Mouse (Mus musculus) heart, embryonic 10.5 days (tissue): ENCODE measurements around the gene Hsd11b2. TPM values are rescaled to one million over a fixed set of nuclear protein-coding genes. Genes with fewer than 3 reads are reported as not detected.

Experiments
- DNase-seq: peaks from one replicate; pipeline ENCODE4 v3.0.0-alpha.2; 2017; ENCODE audit warnings: low spot score
- H3K27ac ChIP-seq: fragments of 300-500 bp; sonication (generic); 2 replicates; pipeline ENCODE4 v1.5.1; 2016; ENCODE audit warnings: mild to moderate bottlenecking
- H3K27me3 ChIP-seq: fragments of 300-500 bp; sonication (generic); 2 replicates; pipeline ENCODE4 v1.6.1; 2016; ENCODE audit warnings: mild to moderate bottlenecking; ENCODE audit not compliant: poor library complexity, insufficient read depth, severe bottlenecking
- H3K36me3 ChIP-seq: fragments of 300-500 bp; sonication (generic); 2 replicates; pipeline ENCODE4 v1.6.1; 2016; ENCODE audit warnings: mild to moderate bottlenecking, moderate library complexity
- H3K4me1 ChIP-seq: fragments of 300-500 bp; sonication (generic); 2 replicates; pipeline ENCODE4 v1.6.1; 2016; ENCODE audit warnings: mild to moderate bottlenecking
- H3K4me3 ChIP-seq: fragments of 300-500 bp; sonication (generic); 2 replicates; pipeline ENCODE4 v1.5.1; 2016; ENCODE audit warnings: mild to moderate bottlenecking, moderate library complexity
- H3K9me3 ChIP-seq: fragments of 300-500 bp; sonication (generic); 2 replicates; pipeline ENCODE4 v1.6.1; 2016; ENCODE audit warnings: mild to moderate bottlenecking, moderate library complexity
- WGBS: fragments of 180-500 bp; shearing (Covaris S2); methylation state at CpG from one replicate; pipeline ENCODE4 v1.1.7; 2016; 5-methylcytosine and 5-hydroxymethylcytosine counted together
- polyA plus RNA-seq: library from polyadenylated mRNA; unstranded; fragments of >200 nt; fragmentation: Nextera tagmentation; extraction: Ambion mirVana; gene quantifications from 2 replicates; pipeline ENCODE4 v1.2.1, GENCODE M21; 2016

Gene Hsd11b2
- polyA plus RNA-seq, 1 experiment from 2014 or later: 37.5 TPM

DNA sequence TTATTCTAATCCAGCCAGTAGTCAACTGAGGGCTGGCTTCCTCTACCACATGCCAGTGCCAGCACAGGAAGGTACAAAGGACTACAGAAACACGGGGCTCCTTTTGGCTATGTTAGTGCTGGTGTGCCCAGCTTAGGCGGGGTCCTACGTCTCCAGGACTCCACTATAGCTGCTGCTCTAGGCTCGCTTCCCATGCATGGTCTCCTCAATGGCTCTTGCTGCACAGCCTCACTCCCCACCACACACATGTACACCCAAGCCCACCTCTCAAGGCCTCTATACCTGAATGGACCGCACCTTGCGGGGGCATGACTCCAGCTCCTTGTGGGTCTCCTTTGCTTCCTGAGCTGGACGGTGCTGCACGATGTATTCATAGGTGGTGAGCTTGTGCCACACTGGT lies 42.8 kb upstream of the Hsd11b2 start:
- peaks cover 78% of the 10 kb centered on the region for H3K4me1 ChIP-seq
- 88% methylated on average over 8 of the region's 8 CpGs for WGBS
- no peak for DNase-seq
- 0 out of 2 replicates have a peak, but pooled peaks cover 10% of the 10 kb centered on the region for H3K36me3 ChIP-seq
- H3K27ac ChIP-seq: no peak overlapping the region
- H3K27me3 ChIP-seq: peaks cover 39% of the 10 kb centered on the region
- H3K9me3 ChIP-seq: no peaks in the 10 kb centered on the region
- H3K4me3 ChIP-seq: no peak overlapping the region

DNA sequence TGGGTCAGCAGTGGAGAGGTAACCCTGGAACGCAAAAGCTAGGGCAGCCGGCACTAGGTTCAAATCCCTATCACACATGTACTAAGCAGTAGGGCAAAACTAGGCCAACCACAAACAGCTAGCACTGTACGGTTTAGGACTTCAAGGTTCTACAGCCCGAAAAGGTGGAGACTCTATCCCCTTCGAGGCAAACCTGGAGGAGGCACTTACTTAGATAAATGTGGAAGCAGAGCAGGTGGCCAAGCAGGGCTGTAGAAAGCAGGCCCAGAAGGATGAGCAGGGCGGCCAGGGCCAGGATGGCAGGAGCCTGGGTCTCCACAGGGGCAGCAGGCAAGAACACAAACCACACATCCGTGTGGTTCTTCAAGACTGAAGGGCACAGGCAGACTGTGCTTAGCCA lies 42.4 kb upstream of the Hsd11b2 start:
- Histone ChIP-seq H3K4me1 (peaks cover 78% of the 10 kb centered on the region), H3K9me3 (no peaks in the 10 kb centered on the region), H3K27ac (no peak overlapping the region), H3K27me3 (peaks cover 39% of the 10 kb centered on the region), H3K36me3 (0 out of 2 replicates have a peak, but pooled peaks cover 10% of the 10 kb centered on the region), H3K4me3 (no peak overlapping the region)
- DNase-seq: no peak
- 87% methylated on average over 7 of the region's 7 CpGs for WGBS

DNA sequence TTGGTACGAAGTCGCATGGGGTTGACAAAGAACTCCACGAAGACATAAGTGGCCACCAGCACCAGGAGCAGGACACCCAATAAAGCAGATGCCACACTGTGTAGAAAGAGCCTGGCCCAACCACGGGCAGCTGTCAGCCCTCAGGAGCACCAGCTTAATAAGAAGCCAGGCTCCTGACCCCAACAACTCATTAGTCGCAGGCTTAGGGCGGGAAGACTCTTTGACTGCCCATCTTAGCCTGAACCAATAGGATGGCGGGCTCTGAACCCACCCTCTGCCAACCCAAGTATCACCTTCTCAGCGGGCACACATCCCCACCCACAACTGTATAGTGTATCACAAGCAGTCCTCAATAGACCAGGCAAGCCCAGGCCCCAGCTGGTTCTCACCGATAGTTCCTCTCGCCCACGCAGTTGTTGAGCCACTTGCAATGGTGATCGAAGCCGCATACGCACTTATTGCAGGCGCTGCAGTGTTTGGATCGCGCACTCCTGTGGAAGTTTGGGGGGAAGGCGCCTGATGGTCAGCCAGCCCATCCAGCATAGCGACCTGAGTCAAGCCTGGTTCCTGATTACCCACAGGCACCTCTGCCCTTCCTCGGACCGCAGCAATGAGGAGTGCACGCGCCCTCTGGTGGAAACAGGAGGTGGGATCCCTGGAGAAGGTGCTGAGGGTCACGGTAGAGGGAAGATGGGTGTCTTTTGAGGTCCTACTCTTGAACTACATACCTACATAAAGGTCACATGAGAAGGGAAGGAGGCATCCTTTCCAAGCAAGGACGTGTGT lies 41.7 kb upstream of the Hsd11b2 start:
- Histone ChIP-seq H3K4me1 (peaks cover 75% of the 10 kb centered on the region), H3K4me3 (0 out of 2 replicates have a peak overlapping the region, but pooled peaks have one; percentile 19), H3K27me3 (peaks cover 39% of the 10 kb centered on the region), H3K9me3 (no peaks in the 10 kb centered on the region), H3K27ac (peak overlapping the region; percentile 54), H3K36me3 (0 out of 2 replicates have a peak, but pooled peaks cover 10% of the 10 kb centered on the region)
- WGBS: 40% methylated on average over 25 of the region's 25 CpGs
- no peak for DNase-seq

DNA sequence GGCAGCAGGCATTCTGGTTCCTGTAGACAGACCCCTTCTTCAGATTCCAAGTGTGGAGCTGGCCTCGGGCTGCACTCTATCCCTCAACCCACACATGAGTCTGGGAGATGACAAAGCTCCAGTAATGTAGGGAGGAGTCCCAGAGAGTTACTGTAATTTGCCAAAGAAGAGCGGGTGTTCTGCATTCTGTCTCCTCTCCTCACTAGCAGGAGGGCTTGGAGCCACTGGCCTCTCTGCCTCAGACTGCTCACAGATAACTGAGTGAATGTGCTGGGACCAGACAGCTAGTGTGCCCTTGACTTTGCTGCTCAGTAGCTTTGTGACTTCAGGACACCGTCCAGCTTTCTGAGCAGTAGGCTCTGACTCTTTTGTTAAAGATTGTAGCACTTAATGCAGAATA lies 40.8 kb upstream of the Hsd11b2 start:
- 52% methylated on average over 3 of the region's 3 CpGs for WGBS
- Histone ChIP-seq H3K4me3 (no peak overlapping the region), H3K27me3 (peaks cover 29% of the 10 kb centered on the region), H3K36me3 (0 out of 2 replicates have a peak, but pooled peaks cover 10% of the 10 kb centered on the region), H3K27ac (peak overlapping the region; percentile 31; the same call in 1 of the 2 replicates), H3K9me3 (no peaks in the 10 kb centered on the region), H3K4me1 (peaks cover 69% of the 10 kb centered on the region)
- DNase-seq: no peak

DNA sequence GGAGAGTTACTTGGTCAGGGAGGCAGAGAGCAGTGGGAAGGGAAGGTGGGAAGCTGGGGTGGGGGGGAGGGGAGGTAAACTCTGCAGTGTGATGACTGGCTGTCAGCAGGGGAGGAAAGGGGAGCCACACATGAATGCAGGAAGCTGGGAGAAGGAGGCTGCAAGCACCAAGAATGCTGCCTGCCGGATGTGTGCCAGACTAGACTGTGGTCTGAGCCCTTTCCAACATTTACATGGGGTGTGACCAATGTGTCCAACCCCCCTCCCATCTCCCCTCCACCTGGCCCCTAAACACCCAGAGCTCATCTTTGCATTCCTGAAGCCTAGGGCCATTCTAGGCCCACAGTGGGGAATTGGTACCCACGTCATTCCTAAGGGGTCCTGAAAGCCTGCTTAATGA lies 37.5 kb upstream of the Hsd11b2 start:
- DNase-seq: no peak
- Histone ChIP-seq H3K9me3 (no peaks in the 10 kb centered on the region), H3K27ac (peak overlapping the region; percentile 70; the same call in 1 of the 2 replicates), H3K4me3 (no peak overlapping the region), H3K4me1 (peaks cover 51% of the 10 kb centered on the region), H3K27me3 (peaks cover 5% of the 10 kb centered on the region; the same call in 1 of the 2 replicates), H3K36me3 (0 out of 2 replicates have a peak, but pooled peaks cover 11% of the 10 kb centered on the region)
- WGBS: 19% methylated on average over 2 of the region's 2 CpGs

DNA sequence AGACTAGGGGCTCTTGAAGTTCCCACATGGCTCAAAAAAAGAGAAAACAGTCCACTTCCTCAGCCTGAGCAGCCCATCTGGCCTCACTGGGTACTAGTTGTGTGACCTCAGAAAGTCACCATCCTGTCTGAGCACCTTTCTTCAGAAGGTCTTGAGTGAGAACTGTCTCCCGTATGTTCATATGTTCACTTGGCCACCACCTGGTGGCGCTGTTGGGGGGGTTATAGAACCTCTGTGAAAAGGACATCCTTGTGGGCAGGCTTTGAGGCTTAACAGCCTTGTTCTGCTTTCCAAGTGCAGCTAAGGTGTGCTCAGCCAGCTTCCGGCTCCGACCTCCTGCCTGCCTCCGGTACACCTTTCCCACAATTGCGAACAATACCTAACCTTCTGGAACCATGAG lies 37.1 kb upstream of the Hsd11b2 start:
- DNase-seq: no peak
- no peak overlapping the region for H3K4me3 ChIP-seq
- 0 out of 2 replicates have a peak, but pooled peaks cover 8% of the 10 kb centered on the region for H3K36me3 ChIP-seq
- H3K4me1 ChIP-seq: peaks cover 51% of the 10 kb centered on the region
- 70% methylated on average over 6 of the region's 6 CpGs for WGBS
- H3K9me3 ChIP-seq: no peaks in the 10 kb centered on the region
- H3K27ac ChIP-seq: peak overlapping the region; percentile 70; the same call in 1 of the 2 replicates
- 0 out of 2 replicates have a peak, but pooled peaks cover under 1% of the 10 kb centered on the region for H3K27me3 ChIP-seq

DNA sequence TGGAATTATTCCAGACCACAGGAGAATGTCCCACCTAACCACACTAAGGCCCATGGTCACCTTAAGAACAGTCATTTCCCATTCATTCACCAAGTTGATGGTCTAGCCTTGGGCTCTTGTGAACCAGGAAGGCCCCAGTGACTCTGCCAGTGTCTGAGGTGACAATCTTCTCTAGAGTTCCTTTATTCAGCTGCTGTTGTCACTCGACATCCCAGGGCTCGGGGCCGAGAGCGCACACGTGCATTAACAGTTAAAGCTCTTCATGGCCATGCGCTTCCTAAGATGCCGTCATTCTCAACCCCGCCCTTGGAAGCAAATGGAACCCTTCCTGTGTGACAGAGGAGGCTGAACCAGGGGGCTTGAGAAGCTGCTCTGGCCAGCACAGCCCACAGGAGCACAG lies 36.4 kb upstream of the Hsd11b2 start:
- DNase-seq: no peak
- Histone ChIP-seq H3K4me3 (no peak overlapping the region), H3K27me3 (no peaks in the 10 kb centered on the region), H3K4me1 (peaks cover 46% of the 10 kb centered on the region), H3K36me3 (0 out of 2 replicates have a peak, but pooled peaks cover 8% of the 10 kb centered on the region), H3K9me3 (no peaks in the 10 kb centered on the region), H3K27ac (0 out of 2 replicates have a peak overlapping the region, but pooled peaks have one; percentile 13)
- 75% methylated on average over 8 of the region's 8 CpGs for WGBS

DNA sequence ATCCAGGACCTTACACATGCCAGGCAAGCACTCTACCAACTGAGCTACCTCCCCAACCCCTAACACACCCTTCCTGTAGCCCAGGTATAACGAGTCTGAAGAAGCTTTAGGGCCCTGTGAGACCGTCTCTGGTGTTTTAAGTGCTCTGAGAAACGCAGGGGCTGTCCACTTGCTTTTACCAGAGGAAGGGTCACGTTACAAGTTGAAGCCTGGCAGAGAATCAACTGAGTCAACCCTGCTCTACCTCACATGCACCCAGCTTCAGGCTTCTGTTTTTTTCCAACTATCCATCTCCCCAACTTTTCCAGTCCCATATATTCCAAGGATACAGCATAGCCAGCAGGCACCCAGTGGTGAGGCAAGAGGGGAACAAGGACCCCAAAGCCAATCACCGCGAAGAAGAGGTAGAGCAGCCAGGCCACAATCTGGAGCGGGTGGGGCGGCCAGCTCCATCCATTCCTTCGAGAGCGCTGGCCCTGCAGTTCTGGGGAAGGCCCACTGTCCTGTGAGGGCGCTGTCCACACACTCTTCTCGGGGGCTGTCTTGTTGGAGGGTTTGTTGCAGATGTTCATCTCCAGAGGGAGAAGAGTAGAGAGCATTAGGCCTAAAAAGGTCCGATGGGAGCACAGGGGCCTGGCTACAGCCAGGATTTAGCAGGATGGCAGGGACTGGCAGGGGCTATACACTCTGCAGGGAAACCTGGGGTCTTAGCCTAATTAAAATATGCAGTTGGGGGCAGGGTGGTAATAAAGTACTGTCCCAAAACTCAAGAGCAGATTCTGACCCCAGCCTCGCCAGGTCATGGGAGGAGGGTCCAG lies 35.1 kb upstream of the Hsd11b2 start:
- 0 out of 2 replicates have a peak overlapping the region, but pooled peaks have one; percentile 26 for H3K27ac ChIP-seq
- H3K27me3 ChIP-seq: no peaks in the 10 kb centered on the region
- H3K4me1 ChIP-seq: peaks cover 35% of the 10 kb centered on the region
- WGBS: 28% methylated on average over 14 of the region's 14 CpGs
- no peak overlapping the region for H3K4me3 ChIP-seq
- no peak for DNase-seq
- H3K36me3 ChIP-seq: 0 out of 2 replicates have a peak, but pooled peaks cover 8% of the 10 kb centered on the region
- H3K9me3 ChIP-seq: no peaks in the 10 kb centered on the region

DNA sequence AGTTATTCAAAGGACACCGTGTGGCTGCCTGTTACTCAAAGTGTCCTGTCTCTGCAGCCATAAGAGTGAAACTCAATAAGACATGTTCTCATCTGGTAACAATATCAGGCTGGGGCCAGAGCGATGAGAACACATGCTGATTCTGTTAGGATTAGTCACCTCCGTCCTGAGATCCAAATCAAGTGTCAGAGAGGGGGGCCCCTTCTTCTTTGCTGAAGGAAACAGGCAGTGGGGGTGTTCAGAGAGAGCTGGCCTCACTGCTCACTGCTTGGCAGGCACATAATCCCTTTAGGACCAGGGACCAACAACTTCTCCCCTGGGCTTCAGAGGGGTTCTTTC lies 34.6 kb upstream of the Hsd11b2 start:
- 54% methylated on average over 3 of the region's 3 CpGs for WGBS
- H3K27ac ChIP-seq: 0 out of 2 replicates have a peak overlapping the region, but pooled peaks have one; percentile 26

DNA sequence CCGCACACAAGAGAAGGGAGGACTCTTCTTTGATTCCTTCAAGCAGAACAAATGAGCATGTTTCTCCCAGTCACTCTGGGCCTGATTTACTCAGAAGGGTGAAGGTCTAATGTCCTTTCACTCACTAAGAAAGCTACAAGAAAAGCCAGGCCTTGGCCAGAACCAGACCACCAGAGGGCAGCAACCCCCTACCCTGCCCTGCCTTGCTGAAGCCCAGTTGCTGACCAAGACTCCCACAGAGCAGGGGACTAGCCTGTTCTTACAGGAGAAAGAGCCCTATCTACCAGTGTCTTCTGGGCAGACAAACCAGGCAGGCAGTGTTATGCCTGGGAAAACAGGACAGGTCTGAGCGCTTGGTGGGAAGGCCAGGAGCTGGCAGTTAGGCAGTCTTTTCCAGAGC lies 34.2 kb upstream of the Hsd11b2 start:
- DNase-seq: no peak
- Histone ChIP-seq H3K27me3 (no peaks in the 10 kb centered on the region), H3K4me3 (no peak overlapping the region), H3K27ac (0 out of 2 replicates have a peak overlapping the region, but pooled peaks have one; percentile 26), H3K4me1 (peaks cover 27% of the 10 kb centered on the region), H3K9me3 (no peaks in the 10 kb centered on the region), H3K36me3 (0 out of 2 replicates have a peak, but pooled peaks cover 5% of the 10 kb centered on the region)
- WGBS: 26% methylated on average over 2 of the region's 2 CpGs

More for the DNA sequence above, 34.6 kb upstream of the Hsd11b2 start:
- Histone ChIP-seq H3K36me3 (0 out of 2 replicates have a peak, but pooled peaks cover 5% of the 10 kb centered on the region), H3K9me3 (no peaks in the 10 kb centered on the region), H3K4me3 (no peak overlapping the region), H3K27me3 (no peaks in the 10 kb centered on the region), H3K4me1 (peaks cover 30% of the 10 kb centered on the region)
- DNase-seq: no peak

DNA sequence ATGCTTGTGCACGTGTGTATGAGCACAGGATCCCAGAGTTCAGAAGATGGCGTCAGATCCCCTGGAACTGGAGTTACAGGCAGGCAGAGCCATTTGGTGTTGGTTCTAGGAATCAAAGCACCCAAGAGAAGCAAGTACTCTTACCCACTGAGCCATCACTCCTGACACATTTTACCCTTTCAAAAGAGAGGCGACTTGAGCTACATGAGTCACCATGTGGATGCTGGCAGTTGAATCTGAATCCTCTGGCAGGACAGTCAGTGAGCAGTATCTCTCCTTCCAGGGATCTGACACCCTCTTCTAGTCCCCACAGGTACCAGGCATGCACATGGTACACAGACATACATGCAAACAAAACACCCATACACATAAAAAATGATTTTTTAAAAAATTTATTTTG lies 30.5 kb upstream of the Hsd11b2 start:
- Histone ChIP-seq H3K9me3 (no peaks in the 10 kb centered on the region), H3K27ac (no peak overlapping the region), H3K4me3 (no peak overlapping the region), H3K36me3 (0 out of 2 replicates have a peak, but pooled peaks cover 5% of the 10 kb centered on the region), H3K27me3 (no peaks in the 10 kb centered on the region), H3K4me1 (peaks cover 25% of the 10 kb centered on the region)
- 64% methylated on average over 3 of the region's 3 CpGs for whole genome bisulfite sequencing
- DNase-seq: no peak

DNA sequence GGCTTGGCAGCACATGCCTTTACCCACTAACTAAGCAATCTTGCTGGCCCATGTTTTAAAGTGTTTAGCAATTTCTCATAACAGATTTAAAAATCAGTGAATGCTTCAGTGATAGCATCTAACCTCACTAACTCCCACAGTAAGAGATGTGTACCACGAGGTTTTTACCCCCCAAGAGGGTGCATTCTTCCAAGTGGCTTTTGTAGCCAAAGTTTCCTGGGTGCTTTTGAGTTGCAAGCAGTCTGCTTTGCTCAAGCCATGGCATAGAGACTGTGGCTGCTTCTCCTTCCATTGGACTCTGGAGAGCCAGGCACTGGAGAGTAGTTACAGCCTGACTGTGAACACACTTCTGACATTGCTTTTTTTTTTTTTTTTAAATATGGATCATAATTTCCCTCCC lies 29.3 kb upstream of the Hsd11b2 start:
- DNase-seq: no peak
- 50% methylated on average over 1 of the region's 1 CpGs for WGBS
- no peaks in the 10 kb centered on the region for H3K9me3 ChIP-seq

More for the DNA sequence above, 29.3 kb upstream of the Hsd11b2 start:
- Histone ChIP-seq H3K4me1 (peaks cover 15% of the 10 kb centered on the region), H3K27me3 (no peaks in the 10 kb centered on the region), H3K36me3 (0 out of 2 replicates have a peak, but pooled peaks cover 5% of the 10 kb centered on the region), H3K4me3 (no peak overlapping the region), H3K27ac (no peak overlapping the region)
